Mouse (Mus musculus) limb, embryonic 14.5 days (tissue): ENCODE results near the gene Runx1. TPM values are rescaled to one million over a fixed set of nuclear protein-coding genes. Genes with fewer than 3 reads are reported as not detected.
A peak's percentile ranks its signal among the peaks of the same experiment; 100 is the strongest.

ENCODE experiments used
- ATAC-seq: fragments of 200-750 bp; cut with Nextera tagmentation; 2 replicates; pipeline ENCODE4 v1.8.0; 2017; ENCODE audit warnings: low read depth, moderate number of reproducible peaks, moderate TSS enrichment; ENCODE audit not compliant: low FRiP score
- DNase-seq: peaks from one replicate; pipeline ENCODE4 v3.0.0-alpha.2; 2015; ENCODE audit warnings: low spot score
- H3K27ac ChIP-seq: fragments of 300-500 bp; sonication (generic); replicated peaks from 2 replicates; pipeline ENCODE4 v1.5.1; 2014; ENCODE audit warnings: low read depth, mild to moderate bottlenecking, low read length, moderate library complexity, mixed read lengths
- H3K27me3 ChIP-seq: fragments of 300-500 bp; sonication (generic); 2 replicates; pipeline ENCODE4 v1.6.1; 2014; ENCODE audit warnings: low read length, mixed read lengths; ENCODE audit not compliant: control insufficient read depth, insufficient read depth
- H3K36me3 ChIP-seq: fragments of 300-500 bp; sonication (generic); 2 replicates; pipeline ENCODE4 v1.6.1; 2014; ENCODE audit warnings: mild to moderate bottlenecking, low read length, moderate library complexity, mixed read lengths; ENCODE audit not compliant: control insufficient read depth, insufficient read depth
- H3K4me1 ChIP-seq: fragments of 300-500 bp; sonication (generic); 2 replicates; pipeline ENCODE4 v1.6.1; 2014; ENCODE audit warnings: antibody characterized with exemption, low read length, mixed read lengths; ENCODE audit not compliant: control insufficient read depth, insufficient read depth
- H3K4me2 ChIP-seq: fragments of 300-500 bp; sonication (generic); replicated peaks from 2 replicates; pipeline ENCODE4 v1.6.1; 2014; ENCODE audit warnings: low read depth, mild to moderate bottlenecking, low read length, moderate library complexity; ENCODE audit not compliant: severe bottlenecking
- H3K4me3 ChIP-seq: fragments of 300-500 bp; sonication (generic); replicated peaks from 2 replicates; pipeline ENCODE4 v1.5.1; 2014; ENCODE audit warnings: low read length
- H3K9ac ChIP-seq: fragments of 300-500 bp; sonication (generic); 2 replicates; pipeline ENCODE4 v1.6.1; 2014; ENCODE audit warnings: mild to moderate bottlenecking, low read depth, low read length, moderate library complexity; ENCODE audit not compliant: severe bottlenecking
- H3K9me3 ChIP-seq: fragments of 300-500 bp; sonication (generic); 2 replicates; pipeline ENCODE4 v1.6.1; 2016; ENCODE audit warnings: low read length; ENCODE audit not compliant: control insufficient read depth
- POLR2A ChIP-seq: fragments of 200-500 bp; IDR thresholded peaks from 2 replicates; pipeline ENCODE4 v1.8.0; 2012; ENCODE audit warnings: inconsistent platforms, mild to moderate bottlenecking, moderate library complexity, borderline replicate concordance; ENCODE audit not compliant: insufficient read depth, insufficient read length; ENCODE audit errors: extremely low read depth
- WGBS: fragments of 180-500 bp; shearing (Covaris S2); extraction: QIAGEN DNeasy Blood & Tissue Kit; methylation state at CpG from one replicate; pipeline ENCODE4 v1.1.7; 2014; 5-methylcytosine and 5-hydroxymethylcytosine counted together
- polyA plus RNA-seq, 2 experiments: library from polyadenylated mRNA; depleted of rRNA in 1 of 2; stranded (reverse) in 1 of 2; unstranded in 1 of 2; fragments of >200 nt; fragmentation: Nextera tagmentation in 1 of 2; extraction: Ambion mirVana in 1 of 2; gene quantifications; 2 replicates each; pipeline versions ENCODE4 v1.2.1 to v1.2.3; 2012 to 2014

The Runx1 gene
- polyA plus RNA-seq, 2 experiments = 5.2 to 5.5 TPM

GRCm38 (mm10) chr16:92694496-92695106 is 131.3 kb downstream of the Runx1 start:
- no peak for TF ChIP-seq POLR2A
- H3K36me3 ChIP-seq = no peaks in the 10 kb centered on the region
- no peaks in the 10 kb centered on the region for H3K9me3 ChIP-seq
- no peak for ATAC-seq
- H3K4me3 ChIP-seq = peak overlapping the region; percentile 56
- H3K4me2 ChIP-seq = peak overlapping the region; percentile 100
- WGBS = 6% methylated on average over 17 of the region's 19 CpGs
- peaks cover 31% of the 10 kb centered on the region for H3K4me1 ChIP-seq
- 0 out of 2 replicates have a peak overlapping the region, but pooled peaks have one; percentile 16 for H3K9ac ChIP-seq
- H3K27ac ChIP-seq = no peak overlapping the region
- H3K27me3 ChIP-seq = peaks cover 33% of the 10 kb centered on the region
- DNase-seq = no peak

- no peak overlapping the region for H3K4me2 ChIP-seq
- WGBS = 82% methylated on average over 7 of the region's 7 CpGs
- no peak for TF ChIP-seq POLR2A
Measured at GRCm38 (mm10) chr16:92690759-92691158, 135.2 kb downstream of the Runx1 start.

GRCm38 (mm10) chr16:92688941-92689340 is 137.0 kb downstream of the Runx1 start:
- 92% methylated on average over 21 of the region's 21 CpGs for WGBS
- Histone ChIP-seq H3K4me1 (peaks cover 3% of the 10 kb centered on the region; the same call in 1 of the 2 replicates), H3K9me3 (no peaks in the 10 kb centered on the region), H3K4me3 (no peak overlapping the region), H3K27ac (no peak overlapping the region), H3K4me2 (no peak overlapping the region), H3K27me3 (peaks cover 12% of the 10 kb centered on the region), H3K36me3 (no peaks in the 10 kb centered on the region), H3K9ac (no peak overlapping the region)
- ATAC-seq (no peak), DNase-seq (no peak)
- TF ChIP-seq POLR2A = no peak

More at GRCm38 (mm10) chr16:92690759-92691158, 135.2 kb downstream of the Runx1 start:
- no peak for ATAC-seq
- Histone ChIP-seq H3K27me3 (peaks cover 20% of the 10 kb centered on the region), H3K9ac (no peak overlapping the region), H3K4me3 (no peak overlapping the region), H3K27ac (no peak overlapping the region), H3K4me1 (peaks cover 8% of the 10 kb centered on the region), H3K36me3 (no peaks in the 10 kb centered on the region), H3K9me3 (no peaks in the 10 kb centered on the region)
- no peak for DNase-seq

GRCm38 (mm10) chr16:92686978-92687377 is 139.0 kb downstream of the Runx1 start:
- TF ChIP-seq POLR2A = no peak
- DNase-seq = no peak
- no peaks in the 10 kb centered on the region for H3K36me3 ChIP-seq
- H3K27me3 ChIP-seq = 0 out of 2 replicates have a peak, but pooled peaks cover 3% of the 10 kb centered on the region
- no peak overlapping the region for H3K4me2 ChIP-seq
- ATAC-seq = no peak
- peaks cover 6% of the 10 kb centered on the region; the same call in 1 of the 2 replicates for H3K4me1 ChIP-seq
- H3K27ac ChIP-seq = no peak overlapping the region
- WGBS = 92% methylated on average over 10 of the region's 10 CpGs
- no peaks in the 10 kb centered on the region for H3K9me3 ChIP-seq
- no peak overlapping the region for H3K4me3 ChIP-seq
- no peak overlapping the region for H3K9ac ChIP-seq

DNA sequence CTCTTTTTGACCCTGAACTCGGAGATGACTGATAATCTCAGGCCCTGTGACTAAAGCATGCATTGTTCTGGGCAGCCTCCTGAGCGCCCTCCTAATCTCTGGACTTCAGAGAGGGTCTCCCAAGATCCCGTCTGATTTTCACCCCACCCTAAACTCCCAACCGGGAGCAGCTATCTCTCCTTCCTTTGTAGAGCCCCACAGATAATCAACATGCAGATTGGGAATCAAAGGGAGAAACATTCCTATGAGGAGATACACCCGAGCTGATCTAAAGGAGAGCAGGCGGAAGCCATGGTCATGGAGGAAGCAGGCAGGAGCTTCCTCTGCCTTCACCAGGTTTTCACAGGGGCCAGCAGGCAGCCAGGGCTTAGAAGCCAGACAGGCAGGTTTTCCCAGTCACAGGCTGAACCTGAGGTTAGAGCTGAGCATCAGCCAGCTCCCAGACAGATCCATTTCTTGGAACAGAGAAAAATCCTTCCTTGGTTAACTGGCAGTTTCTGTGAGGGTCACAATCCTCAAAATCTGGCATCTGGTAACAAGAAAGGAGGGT is 140.1 kb downstream of the Runx1 start:
- Histone ChIP-seq H3K36me3 (no peaks in the 10 kb centered on the region), H3K9me3 (no peaks in the 10 kb centered on the region), H3K27ac (no peak overlapping the region), H3K4me2 (no peak overlapping the region), H3K9ac (no peak overlapping the region), H3K27me3 (no peaks in the 10 kb centered on the region), H3K4me1 (peaks cover 6% of the 10 kb centered on the region; the same call in 1 of the 2 replicates), H3K4me3 (no peak overlapping the region)
- 49% methylated on average over 6 of the region's 6 CpGs for WGBS
- TF ChIP-seq POLR2A = no peak
- ATAC-seq (no peak), DNase-seq (no peak)
